Mouse (Mus musculus): ENCODE results near the gene Tenm3. TPM values are rescaled to one million over a fixed set of nuclear protein-coding genes. Genes with fewer than 3 reads are reported as not detected.
A peak's percentile ranks its signal among the peaks of the same experiment; 100 is the strongest.

The Tenm3 gene
- polyA plus RNA-seq, 1 experiment from 2014 or later, result 47.0 TPM

DNA sequence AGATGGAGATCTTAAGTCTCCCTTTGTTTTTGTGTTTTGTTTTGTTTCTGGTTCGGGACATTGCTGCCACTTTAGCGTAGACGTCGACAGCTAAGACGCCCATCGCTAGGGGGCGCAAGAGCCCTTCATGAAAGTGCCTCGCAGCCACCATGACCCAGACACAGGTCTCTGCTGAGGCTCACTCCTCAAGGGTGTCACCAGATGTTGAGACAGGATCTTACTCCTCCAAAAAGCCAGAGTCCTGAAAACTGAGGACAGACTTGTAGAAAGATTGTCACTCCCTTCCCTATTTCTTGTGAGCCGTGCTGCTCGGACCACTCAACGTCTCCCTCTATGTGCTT is 621.4 kb downstream of the Tenm3 start:
- no peaks in the 10 kb centered on the region for H3K27me3 ChIP-seq (ENCODE audit: control insufficient read depth, insufficient read depth, low read length)
- ATAC-seq (replicated peaks; ENCODE audit: insufficient number of reproducible peaks, low FRiP score, low TSS enrichment, low read depth), result peak; percentile 55; the same call in 1 of the 2 replicates
- WGBS, result 15% methylated on average over 11 of the region's 11 CpGs
- H3K9ac ChIP-seq (replicated peaks; ENCODE audit: low read length), result peak overlapping the region; percentile 42
- H3K4me2 ChIP-seq (ENCODE audit: low read depth, low read length), result peak overlapping the region; percentile 30
- H3K27ac ChIP-seq (replicated peaks; ENCODE audit: low read depth, low read length), result no peak overlapping the region
- H3K36me3 ChIP-seq (replicated peaks; ENCODE audit: control insufficient read depth, insufficient read depth, low read depth, low read length), result no peaks in the 10 kb centered on the region
- H3K4me3 ChIP-seq (ENCODE audit: low read depth, low read length), result no peak overlapping the region
- H3K9me3 ChIP-seq (replicated peaks; ENCODE audit: control insufficient read depth, low read length), result no peaks in the 10 kb centered on the region
- DNase-seq (ENCODE audit: low spot score), result peak; percentile 95
- peaks cover 2% of the 10 kb centered on the region; the same call in 1 of the 2 replicates for H3K4me1 ChIP-seq (ENCODE audit: control insufficient read depth, insufficient read depth, low read length)

DNA sequence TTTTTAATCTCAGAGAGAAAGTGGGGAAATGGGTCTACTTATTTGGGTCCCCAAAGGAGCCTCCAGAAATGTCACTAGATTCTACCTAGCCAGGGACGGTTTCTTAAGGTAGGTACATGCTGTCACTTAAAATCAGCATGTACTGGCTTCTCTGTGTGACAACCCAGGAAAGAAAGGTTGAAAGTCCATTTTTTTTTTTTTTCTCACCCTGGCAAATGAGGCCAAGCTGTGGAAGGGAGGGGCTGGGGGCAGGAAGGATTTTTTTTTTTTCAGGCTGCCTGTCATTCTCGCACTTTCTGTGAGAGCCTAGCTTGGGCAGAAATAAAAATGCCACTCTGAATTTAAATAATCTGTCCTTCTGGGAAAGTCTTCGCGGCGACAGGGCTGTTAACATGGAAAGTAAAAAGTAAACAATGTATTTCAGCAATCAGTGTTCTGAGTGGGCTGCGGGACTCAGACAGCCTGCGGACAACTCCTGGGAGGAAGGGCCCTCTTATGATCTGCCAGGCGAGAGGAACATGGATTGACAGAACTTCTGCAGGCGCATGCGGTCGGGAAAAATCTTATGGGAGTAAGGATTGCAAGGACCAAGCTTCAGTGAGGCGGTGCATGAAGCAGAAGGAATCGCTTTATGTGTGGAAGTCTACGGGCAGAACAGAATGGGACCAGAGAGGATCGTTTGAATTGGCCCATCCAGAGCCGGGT is 621.9 kb downstream of the Tenm3 start:
- Histone ChIP-seq H3K4me3 (ENCODE audit: low read depth, low read length) (no peak overlapping the region), H3K9me3 (replicated peaks; ENCODE audit: control insufficient read depth, low read length) (no peaks in the 10 kb centered on the region), H3K27me3 (ENCODE audit: control insufficient read depth, insufficient read depth, low read length) (no peaks in the 10 kb centered on the region), H3K4me2 (ENCODE audit: low read depth, low read length) (peak overlapping the region; percentile 30), H3K27ac (replicated peaks; ENCODE audit: low read depth, low read length) (no peak overlapping the region), H3K4me1 (ENCODE audit: control insufficient read depth, insufficient read depth, low read length) (peaks cover 2% of the 10 kb centered on the region; the same call in 1 of the 2 replicates), H3K9ac (replicated peaks; ENCODE audit: low read length) (peak overlapping the region; percentile 42), H3K36me3 (replicated peaks; ENCODE audit: control insufficient read depth, insufficient read depth, low read depth, low read length) (no peaks in the 10 kb centered on the region)
- 24% methylated on average over 16 of the region's 16 CpGs for WGBS
- DNase-seq (ENCODE audit: low spot score), result no peak
- 0 out of 2 replicates have a peak, but pooled peaks have one; percentile 8 for ATAC-seq (replicated peaks; ENCODE audit: insufficient number of reproducible peaks, low FRiP score, low TSS enrichment, low read depth)

DNA sequence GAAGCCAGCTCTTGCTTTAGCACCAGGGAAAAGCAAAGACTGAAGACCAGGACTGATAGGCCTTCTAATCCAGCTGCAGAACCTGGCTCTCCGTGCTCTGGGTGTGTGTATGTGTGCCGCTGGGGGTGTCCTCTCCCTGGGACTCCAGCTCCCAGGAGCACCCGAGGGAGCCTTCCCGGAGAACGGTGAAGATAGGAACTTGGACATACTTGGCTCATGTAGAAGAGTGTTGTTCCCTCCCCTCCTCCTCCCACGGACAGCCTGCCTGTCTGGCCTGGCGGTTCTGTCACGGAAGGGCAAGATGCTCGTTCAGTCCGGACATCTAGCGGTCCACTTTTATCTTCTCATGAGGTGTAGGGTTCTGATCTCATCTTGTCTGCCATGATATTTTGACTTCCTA is 622.4 kb downstream of the Tenm3 start:
- WGBS, result 83% methylated on average over 11 of the region's 11 CpGs
- H3K9me3 ChIP-seq (replicated peaks; ENCODE audit: control insufficient read depth, low read length), result no peaks in the 10 kb centered on the region
- H3K4me2 ChIP-seq (ENCODE audit: low read depth, low read length), result no peak overlapping the region
- no peaks in the 10 kb centered on the region for H3K27me3 ChIP-seq (ENCODE audit: control insufficient read depth, insufficient read depth, low read length)
- no peak overlapping the region for H3K4me3 ChIP-seq (ENCODE audit: low read depth, low read length)
- H3K36me3 ChIP-seq (replicated peaks; ENCODE audit: control insufficient read depth, insufficient read depth, low read depth, low read length), result no peaks in the 10 kb centered on the region
- ATAC-seq (replicated peaks; ENCODE audit: insufficient number of reproducible peaks, low FRiP score, low TSS enrichment, low read depth), result no peak
- no peak overlapping the region for H3K27ac ChIP-seq (replicated peaks; ENCODE audit: low read depth, low read length)
- no peak overlapping the region for H3K9ac ChIP-seq (replicated peaks; ENCODE audit: low read length)
- H3K4me1 ChIP-seq (ENCODE audit: control insufficient read depth, insufficient read depth, low read length), result peaks cover 2% of the 10 kb centered on the region; the same call in 1 of the 2 replicates
- no peak for DNase-seq (ENCODE audit: low spot score)

DNA sequence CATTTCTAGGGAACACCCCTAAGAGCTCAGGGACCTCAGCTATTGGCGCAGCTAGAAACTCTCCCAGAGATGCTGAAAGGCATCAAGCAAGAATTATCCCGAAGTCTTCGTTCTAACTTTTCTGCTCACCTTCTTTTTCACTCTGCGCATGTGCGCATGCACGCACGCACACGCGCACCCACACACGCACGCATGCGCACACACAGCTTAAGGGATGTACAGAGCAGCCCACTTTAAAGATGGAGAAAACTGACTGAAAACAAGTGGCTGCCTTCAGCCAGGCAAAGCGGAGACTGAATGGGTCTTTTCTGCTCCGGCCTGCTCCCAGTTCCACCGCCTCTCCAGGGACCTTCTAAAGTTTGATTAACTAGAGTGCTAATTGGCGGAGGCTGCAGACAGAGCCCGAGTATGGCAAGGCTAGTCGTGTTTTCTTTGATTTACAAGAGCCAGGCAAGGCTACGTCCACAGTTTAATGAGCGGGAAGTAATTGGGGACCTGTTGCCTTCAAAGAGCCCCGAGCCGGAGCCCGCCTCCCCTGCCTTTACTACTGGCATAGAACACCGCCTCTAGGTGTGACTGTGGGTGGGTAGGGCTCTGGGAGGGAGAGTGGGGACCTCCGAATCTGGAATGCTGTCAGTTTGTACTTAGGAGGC is 623.1 kb downstream of the Tenm3 start:
- H3K27ac ChIP-seq (replicated peaks; ENCODE audit: low read depth, low read length), result no peak overlapping the region
- DNase-seq (ENCODE audit: low spot score), result no peak
- no peak overlapping the region for H3K4me2 ChIP-seq (ENCODE audit: low read depth, low read length)
- H3K27me3 ChIP-seq (ENCODE audit: control insufficient read depth, insufficient read depth, low read length), result no peaks in the 10 kb centered on the region
- no peaks in the 10 kb centered on the region for H3K36me3 ChIP-seq (replicated peaks; ENCODE audit: control insufficient read depth, insufficient read depth, low read depth, low read length)
- peaks cover 2% of the 10 kb centered on the region; the same call in 1 of the 2 replicates for H3K4me1 ChIP-seq (ENCODE audit: control insufficient read depth, insufficient read depth, low read length)
- H3K4me3 ChIP-seq (ENCODE audit: low read depth, low read length), result no peak overlapping the region
- H3K9me3 ChIP-seq (replicated peaks; ENCODE audit: control insufficient read depth, low read length), result no peaks in the 10 kb centered on the region
- WGBS, result 73% methylated on average over 25 of the region's 25 CpGs
- H3K9ac ChIP-seq (replicated peaks; ENCODE audit: low read length), result no peak overlapping the region
- ATAC-seq (replicated peaks; ENCODE audit: insufficient number of reproducible peaks, low FRiP score, low TSS enrichment, low read depth), result no peak

DNA sequence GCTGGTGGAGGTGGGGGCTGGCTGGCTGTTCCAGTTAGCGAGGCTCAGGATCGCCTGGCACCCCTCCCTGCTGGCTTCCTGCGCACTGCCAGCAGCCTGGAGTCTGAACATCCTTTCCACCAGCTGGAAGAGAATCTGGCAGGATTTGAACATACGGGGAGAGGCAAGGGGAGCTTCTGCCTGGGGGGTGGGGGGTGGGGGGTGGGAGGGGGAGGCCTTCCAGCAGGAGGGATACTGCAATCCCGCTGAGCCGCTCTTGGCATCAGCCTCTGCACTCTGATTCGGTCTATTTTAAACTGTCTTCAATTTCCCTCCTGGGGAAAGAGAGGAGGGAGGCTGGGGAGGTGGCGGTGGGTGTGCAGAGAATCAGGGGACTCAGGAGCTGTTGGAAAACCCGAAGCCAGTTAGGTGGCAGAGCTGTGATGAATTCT is 628.7 kb downstream of the Tenm3 start:
- WGBS, result 29% methylated on average over 9 of the region's 9 CpGs
- no peak overlapping the region for H3K4me3 ChIP-seq (ENCODE audit: low read depth, low read length)
- no peak overlapping the region for H3K27ac ChIP-seq (replicated peaks; ENCODE audit: low read depth, low read length)
- no peaks in the 10 kb centered on the region for H3K27me3 ChIP-seq (ENCODE audit: control insufficient read depth, insufficient read depth, low read length)
- ATAC-seq (replicated peaks; ENCODE audit: insufficient number of reproducible peaks, low FRiP score, low TSS enrichment, low read depth), result no peak
- H3K9ac ChIP-seq (replicated peaks; ENCODE audit: low read length), result no peak overlapping the region
- no peaks in the 10 kb centered on the region for H3K36me3 ChIP-seq (replicated peaks; ENCODE audit: control insufficient read depth, insufficient read depth, low read depth, low read length)
- no peaks in the 10 kb centered on the region for H3K9me3 ChIP-seq (replicated peaks; ENCODE audit: control insufficient read depth, low read length)
- H3K4me1 ChIP-seq (ENCODE audit: control insufficient read depth, insufficient read depth, low read length), result no peaks in the 10 kb centered on the region
- DNase-seq (ENCODE audit: low spot score), result no peak
- H3K4me2 ChIP-seq (ENCODE audit: low read depth, low read length), result no peak overlapping the region

DNA sequence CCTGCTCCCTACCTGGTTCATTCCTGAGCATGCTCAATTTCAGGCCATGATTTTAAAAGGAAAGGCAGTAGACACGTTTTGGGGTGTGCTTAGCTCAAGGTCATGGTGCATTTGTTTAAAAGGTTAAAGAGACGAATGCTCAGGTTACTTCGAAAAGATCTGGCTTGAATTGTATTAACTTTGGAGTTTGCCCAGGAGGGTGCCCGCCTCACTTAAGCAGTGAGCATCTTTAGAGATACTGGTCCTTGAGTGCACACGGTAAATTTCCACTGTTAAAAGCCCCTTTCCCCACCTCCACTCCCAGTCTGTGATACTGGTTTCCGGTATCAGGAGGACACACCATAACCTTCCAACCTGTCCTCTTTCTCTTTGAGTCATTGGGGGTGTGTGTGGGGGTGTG is 629.4 kb downstream of the Tenm3 start:
- no peak for DNase-seq (ENCODE audit: low spot score)
- WGBS, result 66% methylated on average over 6 of the region's 6 CpGs
- H3K9ac ChIP-seq (replicated peaks; ENCODE audit: low read length), result no peak overlapping the region
- ATAC-seq (replicated peaks; ENCODE audit: insufficient number of reproducible peaks, low FRiP score, low TSS enrichment, low read depth), result no peak
- H3K4me1 ChIP-seq (ENCODE audit: control insufficient read depth, insufficient read depth, low read length), result no peaks in the 10 kb centered on the region
- H3K36me3 ChIP-seq (replicated peaks; ENCODE audit: control insufficient read depth, insufficient read depth, low read depth, low read length), result no peaks in the 10 kb centered on the region
- no peaks in the 10 kb centered on the region for H3K27me3 ChIP-seq (ENCODE audit: control insufficient read depth, insufficient read depth, low read length)
- no peak overlapping the region for H3K27ac ChIP-seq (replicated peaks; ENCODE audit: low read depth, low read length)
- no peaks in the 10 kb centered on the region for H3K9me3 ChIP-seq (replicated peaks; ENCODE audit: control insufficient read depth, low read length)
- no peak overlapping the region for H3K4me2 ChIP-seq (ENCODE audit: low read depth, low read length)
- no peak overlapping the region for H3K4me3 ChIP-seq (ENCODE audit: low read depth, low read length)

DNA sequence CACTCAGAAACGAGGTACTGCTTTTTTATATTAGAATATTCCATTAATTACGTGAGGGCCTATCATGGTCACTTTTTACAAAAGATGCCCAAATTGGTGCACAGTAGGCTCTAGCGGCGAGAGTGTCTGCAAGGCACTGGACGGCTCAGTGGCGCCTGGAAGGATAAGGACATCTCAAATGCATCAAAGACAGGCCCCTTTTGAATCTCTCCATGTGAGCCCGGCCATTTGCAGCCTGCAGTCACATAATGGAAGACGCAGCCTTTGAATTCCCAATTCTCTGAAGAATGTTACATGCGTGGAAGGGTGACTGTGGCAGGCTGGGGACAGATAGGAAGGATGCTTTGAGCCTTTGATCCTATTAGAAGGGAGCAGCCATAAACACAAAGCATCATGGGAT is 631.8 kb downstream of the Tenm3 start:
- Histone ChIP-seq H3K27me3 (ENCODE audit: control insufficient read depth, insufficient read depth, low read length) (no peaks in the 10 kb centered on the region), H3K27ac (replicated peaks; ENCODE audit: low read depth, low read length) (no peak overlapping the region), H3K4me3 (ENCODE audit: low read depth, low read length) (no peak overlapping the region), H3K36me3 (replicated peaks; ENCODE audit: control insufficient read depth, insufficient read depth, low read depth, low read length) (no peaks in the 10 kb centered on the region), H3K4me2 (ENCODE audit: low read depth, low read length) (no peak overlapping the region), H3K4me1 (ENCODE audit: control insufficient read depth, insufficient read depth, low read length) (no peaks in the 10 kb centered on the region), H3K9ac (replicated peaks; ENCODE audit: low read length) (no peak overlapping the region), H3K9me3 (replicated peaks; ENCODE audit: control insufficient read depth, low read length) (no peaks in the 10 kb centered on the region)
- ATAC-seq (replicated peaks; ENCODE audit: insufficient number of reproducible peaks, low FRiP score, low TSS enrichment, low read depth) (no peak), DNase-seq (ENCODE audit: low spot score) (no peak)
- 89% methylated on average over 9 of the region's 9 CpGs for WGBS

DNA sequence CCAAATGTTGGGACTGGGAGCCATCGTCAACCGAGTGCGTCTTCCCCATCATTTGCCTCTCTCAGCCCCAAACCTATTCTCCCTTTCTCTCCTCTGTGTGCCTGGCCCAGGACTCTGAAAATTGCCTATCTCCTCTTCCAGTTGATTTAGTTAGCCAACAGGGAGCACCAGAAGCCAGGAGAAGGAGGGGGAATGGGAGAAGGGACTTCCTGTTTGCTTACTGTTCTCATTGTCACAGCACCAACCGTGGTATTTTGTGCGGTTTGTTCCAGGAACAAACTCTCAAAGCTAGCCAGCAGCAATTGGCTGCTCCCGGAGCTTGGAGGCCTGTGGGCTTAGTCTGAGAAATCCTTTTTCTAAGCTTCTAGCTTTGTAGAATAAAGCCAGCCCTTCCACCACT is 636.2 kb downstream of the Tenm3 start:
- Histone ChIP-seq H3K36me3 (replicated peaks; ENCODE audit: control insufficient read depth, insufficient read depth, low read depth, low read length) (no peaks in the 10 kb centered on the region), H3K4me2 (ENCODE audit: low read depth, low read length) (no peak overlapping the region), H3K4me3 (ENCODE audit: low read depth, low read length) (no peak overlapping the region), H3K4me1 (ENCODE audit: control insufficient read depth, insufficient read depth, low read length) (no peaks in the 10 kb centered on the region), H3K27ac (replicated peaks; ENCODE audit: low read depth, low read length) (no peak overlapping the region), H3K9me3 (replicated peaks; ENCODE audit: control insufficient read depth, low read length) (no peaks in the 10 kb centered on the region), H3K9ac (replicated peaks; ENCODE audit: low read length) (no peak overlapping the region), H3K27me3 (ENCODE audit: control insufficient read depth, insufficient read depth, low read length) (no peaks in the 10 kb centered on the region)
- DNase-seq (ENCODE audit: low spot score) (no peak), ATAC-seq (replicated peaks; ENCODE audit: insufficient number of reproducible peaks, low FRiP score, low TSS enrichment, low read depth) (no peak)
- 81% methylated on average over 6 of the region's 6 CpGs for WGBS

Data from embryonic facial prominence, embryonic 11.5 days (tissue).